Mouse (Mus musculus): ENCODE results near the gene Cdc14a.

DNA sequence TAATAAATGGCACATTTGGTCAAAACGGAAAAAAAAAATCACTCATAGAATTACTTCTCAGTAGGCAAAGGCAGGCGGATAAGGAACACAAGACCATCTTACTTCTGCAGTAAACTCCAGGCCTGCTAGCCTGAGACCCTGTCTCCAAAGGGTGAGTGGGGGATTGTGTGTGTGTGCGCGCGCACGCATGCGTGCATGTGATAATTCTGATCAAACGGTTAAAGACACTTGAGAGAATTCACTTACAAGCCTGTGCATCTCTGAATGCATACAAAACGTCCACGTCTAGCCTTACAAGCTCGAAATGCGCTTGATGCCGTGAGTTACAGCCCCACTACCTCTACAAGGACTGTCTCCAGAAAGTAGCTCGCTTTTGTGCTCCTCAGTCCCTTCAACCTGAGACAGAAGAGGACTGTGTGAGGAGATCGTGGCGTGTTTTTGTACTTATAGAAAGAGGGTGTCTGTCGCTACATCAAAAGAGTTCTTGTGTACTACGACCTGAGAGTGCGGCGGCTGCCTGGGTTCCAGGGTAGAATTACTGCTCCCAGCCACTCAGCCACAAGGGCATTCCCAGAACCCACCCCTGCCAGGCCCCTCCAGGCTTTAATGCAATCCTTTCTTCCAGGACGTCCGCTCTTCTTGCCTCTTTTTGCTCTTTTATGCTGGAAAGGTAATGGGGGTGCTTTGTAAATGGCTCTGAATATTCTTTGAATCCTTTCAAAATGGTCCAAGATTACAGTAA lies 24.3 kb downstream of the Cdc14a start:
- no peak for TF ChIP-seq CTCF (conservative IDR thresholded peaks at IDR 0.05; ENCODE audit: low read length)
- no peak for TF ChIP-seq NANOG (IDR thresholded peaks at IDR 0.05; ENCODE audit: borderline replicate concordance, low read length)

All from E14TG2a.4 (cell line).